Mouse (Mus musculus): Measurements from ENCODE around the gene Ccdc40. TPM values are rescaled to one million over a fixed set of nuclear protein-coding genes. Genes with fewer than 3 reads are reported as not detected.
A peak's percentile ranks its signal among the peaks of the same experiment; 100 is the strongest.

Ccdc40 gene
- polyA plus RNA-seq, 1 experiment from 2014 or later = 5.1 TPM

- H3K4me3 ChIP-seq (ENCODE audit: low read length) = no peak overlapping the region
- no peak overlapping the region for H3K9ac ChIP-seq (replicated peaks; ENCODE audit: low read length)
- 0 out of 2 replicates have a peak, but pooled peaks have one; percentile 57 for ATAC-seq (ENCODE audit: low FRiP score, low TSS enrichment)
- H3K27me3 ChIP-seq (ENCODE audit: insufficient read depth, low read length) = peaks cover 6% of the 10 kb centered on the region
- H3K4me2 ChIP-seq (replicated peaks; ENCODE audit: low read depth, low read length) = no peak overlapping the region
- no peaks in the 10 kb centered on the region for H3K9me3 ChIP-seq (ENCODE audit: low read length)
- H3K36me3 ChIP-seq (ENCODE audit: insufficient read depth, low read length) = no peaks in the 10 kb centered on the region
- 0 out of 2 replicates have a peak, but pooled peaks cover 3% of the 10 kb centered on the region for H3K4me1 ChIP-seq (ENCODE audit: insufficient read depth, low read length)
- 71% methylated on average over 17 of the region's 17 CpGs for WGBS
- no peak overlapping the region for H3K27ac ChIP-seq (ENCODE audit: low read length)
Observed at GRCm38 (mm10) chr11:119314252-119314936, 86.0 kb downstream of the Ccdc40 start.

Other genes with a start within 250 kb of the Ccdc40 start
- gene Enpp7, start 240.4 kb upstream of the Ccdc40 start, polyA plus RNA-seq (2015; fragmentation: Nextera tagmentation; extraction: Ambion mirVana) = not detected in 2 replicates
- gene Cbx2, start 205.6 kb upstream of the Ccdc40 start, polyA plus RNA-seq (2015; fragmentation: Nextera tagmentation; extraction: Ambion mirVana) = 35.5 and 37.3 TPM in 2 replicates
- gene Cbx8, start 187.6 kb upstream of the Ccdc40 start, polyA plus RNA-seq (2015; fragmentation: Nextera tagmentation; extraction: Ambion mirVana) = 8.2 and 8.5 TPM in 2 replicates
- 9.9 and 10.9 TPM in 2 replicates for gene Cbx4, start 142.4 kb upstream of the Ccdc40 start, polyA plus RNA-seq (2015; fragmentation: Nextera tagmentation; extraction: Ambion mirVana)
- 12.3 and 16.2 TPM in 2 replicates for gene Tbc1d16, start 73 bp upstream of the Ccdc40 start, polyA plus RNA-seq (2015; fragmentation: Nextera tagmentation; extraction: Ambion mirVana)
- 80.7 and 82.6 TPM in 2 replicates for gene Gaa, start 39.3 kb downstream of the Ccdc40 start, polyA plus RNA-seq (2015; fragmentation: Nextera tagmentation; extraction: Ambion mirVana)
- 381 and 389 TPM in 2 replicates for gene Eif4a3, start 71.5 kb downstream of the Ccdc40 start, polyA plus RNA-seq (2015; fragmentation: Nextera tagmentation; extraction: Ambion mirVana)
- gene Card14, start 79.2 kb downstream of the Ccdc40 start, polyA plus RNA-seq (2015; fragmentation: Nextera tagmentation; extraction: Ambion mirVana) = 0.36 and 0.52 TPM in 2 replicates
- gene Sgsh, start 127.0 kb downstream of the Ccdc40 start, polyA plus RNA-seq (2015; fragmentation: Nextera tagmentation; extraction: Ambion mirVana) = 8.3 and 8.7 TPM in 2 replicates
- 11.3 and 12.5 TPM in 2 replicates for gene Slc26a11, start 127.0 kb downstream of the Ccdc40 start, polyA plus RNA-seq (2015; fragmentation: Nextera tagmentation; extraction: Ambion mirVana)
- gene Rnf213, start 164.5 kb downstream of the Ccdc40 start, polyA plus RNA-seq (2015; fragmentation: Nextera tagmentation; extraction: Ambion mirVana) = 5.5 and 5.6 TPM in 2 replicates